Mouse (Mus musculus) embryo, embryonic 11.5 days (tissue): Measurements from ENCODE around the gene Lrrc2.
A peak's percentile ranks its signal among the peaks of the same experiment; 100 is the strongest.

Source experiments
- DNase-seq: peaks from one replicate; pipeline ENCODE4 v3.0.0-alpha.2; 2012; ENCODE audit warnings: low read depth, low spot score

Lrrc2 gene

DNA sequence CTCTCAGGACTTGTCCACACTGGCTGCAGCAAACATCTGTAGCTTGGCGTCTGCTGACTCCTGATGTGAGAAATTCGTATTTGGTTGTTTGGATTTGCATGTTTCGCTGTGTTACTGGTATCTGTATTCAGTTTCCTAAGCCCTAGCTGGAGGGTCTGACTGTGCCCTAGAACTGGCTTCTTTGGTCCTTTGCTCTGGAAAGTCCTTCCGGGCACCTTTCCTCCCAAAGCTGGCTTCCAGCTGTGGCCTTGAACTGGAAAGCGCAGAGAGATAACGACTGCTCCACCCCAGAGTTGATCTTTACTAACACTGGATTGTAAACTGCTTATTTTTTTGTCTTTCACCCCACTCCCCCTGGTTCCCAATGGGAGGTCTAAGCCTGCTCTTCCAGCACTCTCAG lies 3.4 kb upstream of the Lrrc2 start:
- DNase-seq = no peak

DNA sequence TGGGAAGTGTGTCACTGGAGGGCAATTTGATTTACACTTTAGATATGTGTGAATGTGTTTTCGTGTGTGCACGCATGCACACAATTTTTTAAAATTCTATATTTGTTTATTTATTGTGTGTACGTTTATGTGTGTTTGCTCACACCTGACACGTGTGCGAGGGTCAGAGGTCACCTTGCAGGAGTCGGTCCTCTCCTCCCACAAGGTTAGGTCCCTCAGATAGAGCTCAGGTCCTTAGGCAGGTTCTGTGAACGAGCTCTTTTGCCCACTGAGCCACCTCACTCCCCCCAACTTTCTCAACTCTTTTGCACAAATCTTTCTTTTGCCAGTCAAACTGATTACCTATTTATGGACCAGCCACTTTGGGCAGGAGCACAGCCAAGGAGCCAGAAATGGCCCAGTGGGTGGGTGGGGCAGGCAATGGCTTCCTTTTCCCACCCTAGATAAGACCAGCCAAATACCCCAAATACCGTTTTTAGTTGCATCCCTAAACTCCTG lies 2.5 kb upstream of the Lrrc2 start:
- no peak for DNase-seq

DNA sequence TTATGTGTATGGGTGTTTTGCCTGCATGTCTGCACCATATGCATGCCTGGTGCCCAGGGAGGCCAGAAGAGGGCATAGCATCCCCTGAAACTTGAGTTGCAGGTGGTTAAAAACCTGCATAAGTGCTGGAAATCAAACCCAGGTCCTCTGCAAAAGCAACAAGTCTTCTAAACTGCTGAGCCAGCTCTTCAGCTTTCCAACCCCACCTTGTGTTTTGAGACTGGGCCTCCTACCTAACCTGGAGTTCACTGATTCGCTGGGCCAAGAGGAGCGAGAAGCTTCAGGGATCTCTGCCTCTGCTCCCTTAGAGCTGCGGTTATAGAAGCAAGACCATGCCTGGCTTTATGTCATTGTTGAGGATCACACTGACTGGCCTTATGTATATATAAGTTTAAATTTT lies 1.2 kb upstream of the Lrrc2 start:
- no peak for DNase-seq

DNA sequence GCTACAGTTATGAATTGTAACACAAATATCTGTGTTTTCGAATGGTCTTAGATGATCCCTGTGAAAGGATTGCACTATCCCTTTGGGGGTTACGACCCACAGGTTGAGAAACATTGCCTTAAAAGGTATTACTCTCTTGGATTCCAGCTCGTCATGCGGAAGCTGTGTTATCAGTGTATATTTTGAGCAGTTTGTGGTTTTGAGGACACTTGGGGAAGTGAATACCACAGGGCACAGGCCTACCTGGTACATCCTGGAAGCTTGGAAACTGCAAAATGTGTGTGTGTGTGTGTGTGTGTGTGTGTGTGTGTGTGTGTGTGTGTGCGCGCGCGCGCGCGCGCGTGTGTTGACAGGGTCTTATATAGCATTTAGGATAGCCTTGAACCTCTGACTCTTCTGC lies 521 bp downstream of the Lrrc2 start:
- no peak for DNase-seq

DNA sequence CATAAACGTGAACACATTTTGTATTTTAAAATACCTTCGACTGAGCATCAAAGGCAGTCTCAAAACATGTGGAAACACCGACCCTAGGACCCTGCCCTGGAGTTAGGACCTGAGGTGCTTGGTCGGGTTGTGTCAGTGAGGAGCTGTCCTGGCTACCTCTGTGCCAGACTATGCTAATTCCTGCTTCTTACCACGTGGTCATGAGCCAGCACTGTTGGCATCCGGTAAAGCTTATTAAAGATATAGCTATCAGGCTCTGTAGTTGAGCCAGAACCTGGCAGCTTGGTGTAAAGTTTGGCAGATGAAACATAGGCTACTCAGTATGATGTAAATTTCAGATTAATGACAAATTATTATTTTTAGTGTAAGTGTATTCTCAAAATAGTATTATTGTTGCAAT lies 1.1 kb downstream of the Lrrc2 start:
- no peak for DNase-seq

DNA sequence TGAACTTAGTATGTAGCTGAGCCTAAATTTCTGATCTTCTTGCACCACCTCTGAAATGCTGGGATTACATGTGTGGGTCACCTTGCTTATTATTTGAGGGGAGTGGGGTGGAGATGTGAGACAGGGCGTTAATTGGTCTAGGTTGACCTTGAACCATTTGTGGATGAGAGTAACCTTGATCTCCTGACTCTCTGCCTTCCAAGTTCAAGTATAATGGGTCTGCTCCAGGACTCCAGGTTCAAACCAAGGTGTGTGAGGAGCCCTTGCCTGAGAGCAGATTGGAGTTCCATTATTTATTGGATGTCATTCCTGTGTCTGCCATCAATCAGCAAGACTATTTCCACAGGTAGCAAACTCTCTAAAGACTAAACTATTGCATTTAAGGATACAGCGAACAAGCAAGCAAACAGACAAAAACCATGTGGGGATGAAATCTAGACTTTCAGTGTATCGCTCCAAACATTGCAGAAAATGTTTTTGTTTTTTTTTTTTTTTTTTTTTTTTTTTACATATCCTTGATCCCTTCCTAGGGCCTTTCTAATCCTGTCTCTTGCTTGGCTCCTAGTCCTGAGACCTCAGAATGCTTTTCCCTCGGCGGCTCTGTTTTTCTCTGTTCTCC lies 1.7 kb downstream of the Lrrc2 start:
- DNase-seq = no peak

DNA sequence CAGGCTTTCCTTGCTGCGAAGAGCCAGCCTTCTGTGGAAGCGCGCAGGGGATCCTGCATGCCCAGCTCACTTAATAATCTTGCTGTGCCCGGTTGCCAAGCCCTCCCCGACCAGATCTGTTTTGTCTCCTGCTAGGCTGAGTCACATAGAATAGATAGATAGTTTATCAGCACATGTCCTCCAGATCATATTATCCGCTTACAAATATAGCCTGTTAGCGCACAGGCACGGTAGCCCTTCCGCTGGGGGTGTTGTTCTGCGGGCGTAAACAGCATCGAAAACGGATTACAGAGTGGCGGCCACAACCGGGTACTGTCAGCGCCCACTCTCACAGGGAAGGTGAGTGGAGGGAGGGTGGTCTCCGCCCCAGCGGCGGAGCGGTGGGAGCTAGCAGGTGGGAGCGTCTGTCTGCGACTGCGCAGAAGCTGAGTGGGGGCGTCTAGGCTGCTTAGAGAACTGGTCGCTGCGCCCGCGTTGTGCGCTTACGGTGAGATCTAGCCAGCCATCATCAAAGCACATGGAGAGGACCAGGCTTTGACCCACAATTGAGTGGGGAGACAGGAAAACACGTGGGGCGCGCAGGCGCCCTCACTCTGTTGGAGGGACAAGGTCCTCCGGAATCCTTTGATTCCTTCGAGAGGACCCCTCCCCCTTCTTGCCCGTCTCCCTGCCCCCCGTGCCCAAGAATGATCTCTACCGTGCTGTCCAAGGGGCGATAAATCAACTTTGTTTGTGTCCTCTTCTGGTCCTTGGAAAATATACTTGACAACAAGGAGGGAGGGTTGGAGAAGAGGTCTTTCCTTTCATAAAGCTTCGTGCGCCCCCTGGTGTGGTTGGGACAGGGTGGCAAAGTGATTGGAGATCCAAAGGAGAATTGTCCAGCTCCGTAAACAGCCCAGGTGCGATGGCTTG lies 2.5 kb downstream of the Lrrc2 start:
- DNase-seq = peak; percentile 54

DNA sequence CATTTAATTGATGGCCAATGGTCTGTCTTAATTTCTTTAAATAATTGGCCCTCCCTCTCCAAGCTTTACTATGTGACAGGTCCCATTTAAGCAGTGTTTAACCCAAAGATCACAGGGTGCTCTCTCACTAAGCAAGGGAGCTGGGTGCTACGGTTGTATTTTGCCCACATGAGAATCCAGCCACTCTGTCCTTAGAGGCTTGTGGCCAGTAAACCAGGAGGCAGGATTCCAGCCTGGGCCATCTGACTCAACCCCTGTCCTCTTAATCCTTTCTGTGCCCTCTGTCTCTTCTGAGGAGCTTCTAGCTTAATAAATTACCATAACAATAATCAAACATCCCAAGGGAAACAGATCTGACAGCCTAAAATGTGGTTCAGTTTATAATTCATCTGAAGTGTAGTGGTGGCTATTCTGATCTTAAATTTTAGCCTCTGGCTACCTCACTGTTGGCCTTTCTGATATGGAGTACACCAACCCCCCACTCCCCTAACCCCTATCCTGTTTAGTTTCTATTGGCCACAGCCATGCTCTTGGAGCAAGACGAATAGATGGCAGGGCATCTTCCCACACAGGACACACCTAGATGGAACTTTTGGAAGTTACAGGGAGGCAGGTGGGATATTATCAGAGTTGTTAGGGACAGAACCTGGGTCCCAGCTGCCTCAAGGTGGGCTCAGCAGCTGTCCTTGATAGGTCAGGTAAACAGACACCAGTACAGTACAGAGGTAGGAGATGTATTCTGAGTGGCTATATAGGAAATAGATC lies 3.5 kb downstream of the Lrrc2 start:
- DNase-seq = no peak

DNA sequence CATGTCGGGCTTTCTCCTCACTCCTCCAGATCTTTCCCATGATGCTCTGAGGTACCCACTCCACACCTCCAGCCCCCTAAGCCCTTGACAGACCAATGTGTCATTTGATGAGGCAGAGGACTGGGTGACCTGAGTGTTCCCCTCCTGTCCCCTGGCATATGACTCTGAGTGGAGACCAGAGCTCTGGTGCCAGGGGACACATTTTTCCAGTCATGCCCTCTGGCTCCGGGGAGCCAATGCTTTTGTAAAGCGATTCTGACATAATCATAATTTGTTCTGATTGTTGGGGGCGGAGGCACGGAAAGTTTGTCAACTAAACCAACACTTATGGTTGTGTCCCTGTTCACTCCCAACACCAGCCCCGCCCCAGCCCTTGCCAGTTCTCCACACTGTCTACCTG lies 4.6 kb downstream of the Lrrc2 start:
- no peak for DNase-seq

DNA sequence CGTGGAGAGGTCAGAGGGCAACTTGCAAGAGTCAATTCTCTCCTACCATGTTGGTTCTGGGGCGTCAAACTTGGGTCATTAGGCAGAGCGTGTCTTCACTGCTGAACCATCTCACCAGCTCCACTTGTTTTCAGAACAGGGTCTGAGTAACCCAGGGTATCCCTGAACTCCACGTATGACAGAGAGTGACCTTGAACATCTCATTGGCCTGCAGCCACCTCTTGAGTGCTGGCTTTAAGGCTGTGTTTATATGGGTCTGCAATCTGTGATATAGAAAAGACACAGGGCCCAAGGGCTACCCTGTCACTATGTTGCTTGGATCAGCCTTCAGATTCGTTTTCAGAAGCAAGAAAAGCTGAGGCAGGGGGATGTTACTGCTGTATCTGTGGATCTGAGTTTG lies 8.3 kb downstream of the Lrrc2 start:
- DNase-seq = no peak

DNA sequence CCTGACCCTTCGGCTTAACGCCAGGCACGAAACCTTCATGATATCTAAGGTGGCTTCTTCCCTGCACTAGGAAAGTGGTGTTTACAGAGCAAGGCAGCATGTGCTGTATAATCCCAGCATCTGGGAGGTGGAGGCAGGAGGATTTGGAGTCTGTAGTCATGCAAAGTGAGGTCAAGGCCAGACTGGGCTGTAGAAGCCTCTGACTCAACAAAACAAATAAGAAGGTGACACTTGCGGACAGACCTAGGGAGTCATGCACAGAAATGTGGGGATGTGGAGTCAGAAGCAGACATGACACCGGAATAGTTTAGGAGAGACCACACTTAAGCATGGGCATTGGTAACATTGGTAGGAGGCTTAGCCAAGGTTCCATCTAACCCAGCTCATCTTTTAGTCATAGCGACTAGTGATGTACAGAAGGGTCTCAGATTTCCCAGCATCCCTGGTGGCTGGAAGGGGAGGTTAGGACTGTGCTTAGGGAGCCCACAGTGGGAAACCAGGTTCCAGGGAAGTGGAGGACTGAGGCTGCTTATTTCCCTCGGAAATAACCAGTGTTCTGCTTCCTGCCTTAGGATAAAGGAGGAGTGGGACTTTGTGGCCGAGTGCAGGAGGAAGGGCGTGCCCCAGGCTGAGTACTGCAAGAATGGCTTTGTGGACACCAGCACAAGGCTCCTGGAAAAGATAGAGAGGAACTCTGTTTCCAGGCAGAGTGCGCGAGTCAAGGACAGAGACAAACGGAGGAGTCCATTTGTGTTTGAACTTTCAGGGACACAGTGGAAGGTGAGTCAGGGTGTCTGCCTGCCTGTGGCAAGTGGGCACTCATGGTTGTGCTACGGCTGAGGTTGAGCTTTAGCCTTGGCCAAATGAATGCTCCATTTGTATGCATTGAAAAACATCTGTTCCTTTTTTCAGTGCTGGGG lies 9.1 kb downstream of the Lrrc2 start:
- DNase-seq = no peak

DNA sequence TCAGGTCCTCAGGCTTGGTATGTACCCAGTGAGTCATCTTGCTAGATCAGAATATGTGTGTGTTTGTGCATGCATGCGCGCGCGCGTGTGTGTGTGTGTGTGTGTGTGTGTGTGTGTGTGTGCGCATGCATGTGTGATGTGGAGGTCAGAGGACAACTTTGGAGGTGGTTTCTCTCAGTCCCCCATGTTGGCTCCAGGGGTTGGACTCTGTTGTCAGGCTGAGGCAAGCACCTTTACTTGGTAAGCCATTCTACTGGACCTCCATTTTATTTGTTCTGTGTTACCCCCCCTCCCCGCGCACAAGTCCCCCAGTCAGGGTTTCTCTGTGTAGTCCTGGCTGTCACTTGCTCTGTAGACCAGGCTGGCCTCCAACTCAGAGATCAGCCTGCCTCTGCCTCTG lies 10.0 kb downstream of the Lrrc2 start:
- no peak for DNase-seq

DNA sequence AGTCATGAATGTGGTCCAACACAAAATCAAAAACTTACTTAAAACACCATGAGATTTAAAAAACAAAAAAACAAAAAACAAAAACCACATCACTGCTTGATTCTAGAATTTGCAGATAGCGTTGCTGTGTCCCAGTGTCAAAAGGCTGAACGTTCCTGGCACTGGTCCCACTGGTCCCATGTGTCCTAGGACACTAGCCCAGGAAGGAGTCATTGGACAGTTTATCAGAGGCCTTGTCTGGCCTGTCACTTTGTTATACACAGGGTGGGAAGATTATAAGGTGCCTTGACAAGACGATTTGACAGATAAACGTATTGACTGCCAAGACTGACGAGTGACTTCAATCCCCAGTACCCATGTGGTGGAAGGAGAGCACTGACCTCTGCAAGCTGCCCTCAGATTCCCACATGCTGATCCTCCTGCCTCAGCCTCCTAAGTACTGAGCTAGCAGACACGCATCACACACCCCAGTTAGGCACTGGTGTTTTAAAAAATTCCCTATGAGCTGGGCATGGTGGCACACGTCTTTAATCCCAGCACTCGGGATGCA lies 12.3 kb downstream of the Lrrc2 start:
- no peak for DNase-seq

DNA sequence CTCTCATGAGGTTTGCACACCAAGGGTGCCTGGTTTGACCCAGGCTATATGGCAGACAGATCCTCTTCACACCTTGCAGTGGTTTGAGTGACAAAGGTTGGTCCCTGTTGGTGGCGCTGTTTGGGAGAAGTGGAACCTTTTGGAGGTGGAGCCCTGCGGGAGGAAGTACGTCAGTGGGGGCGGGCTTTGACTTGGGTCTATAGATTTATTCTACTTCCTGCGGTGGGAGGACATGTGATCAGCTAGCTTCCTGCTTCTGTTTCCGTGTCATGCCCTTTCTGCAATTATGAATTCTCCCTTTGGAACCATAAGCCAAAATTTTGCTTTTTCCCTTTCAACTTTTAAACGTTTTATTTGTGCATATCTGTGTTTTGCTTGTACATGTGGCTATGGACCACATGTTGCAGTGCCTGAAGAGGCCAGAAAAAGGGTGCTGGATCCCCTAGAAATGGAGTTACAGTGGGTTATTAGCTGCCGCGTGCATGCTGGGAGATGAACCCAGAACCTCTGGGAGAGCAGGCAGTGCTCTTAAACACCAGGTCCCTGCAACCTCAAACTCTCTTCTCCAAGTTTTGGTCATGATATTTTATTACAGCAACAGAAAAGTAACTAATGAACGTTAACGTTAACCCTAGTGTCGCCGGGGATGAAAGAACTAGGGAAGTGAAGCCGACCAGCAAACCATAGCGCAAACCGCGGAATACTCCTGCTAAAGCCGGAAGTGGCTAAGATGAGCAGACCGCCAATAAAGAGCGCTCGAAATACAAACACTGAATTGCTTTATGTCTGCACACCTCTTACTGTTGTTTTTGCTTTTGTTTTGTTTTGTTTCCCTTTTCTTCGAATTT lies 13.9 kb downstream of the Lrrc2 start:
- DNase-seq = no peak

DNA sequence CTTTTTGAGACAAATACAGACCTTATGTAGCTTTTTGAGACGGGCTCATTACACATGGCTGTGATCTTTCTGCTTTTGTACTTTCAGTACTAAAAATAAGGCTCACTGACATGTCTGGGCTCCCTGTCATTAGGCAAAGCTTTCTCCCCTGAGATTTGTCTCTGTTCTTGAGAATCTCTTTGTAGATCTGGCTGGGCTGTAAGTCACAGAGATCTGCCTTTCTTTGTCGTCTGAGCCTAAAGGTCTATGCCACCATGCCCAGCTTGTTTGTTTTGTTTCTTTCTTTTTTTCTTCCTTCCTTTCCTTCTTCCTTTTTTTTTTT lies 14.5 kb downstream of the Lrrc2 start:
- DNase-seq = no peak

DNA sequence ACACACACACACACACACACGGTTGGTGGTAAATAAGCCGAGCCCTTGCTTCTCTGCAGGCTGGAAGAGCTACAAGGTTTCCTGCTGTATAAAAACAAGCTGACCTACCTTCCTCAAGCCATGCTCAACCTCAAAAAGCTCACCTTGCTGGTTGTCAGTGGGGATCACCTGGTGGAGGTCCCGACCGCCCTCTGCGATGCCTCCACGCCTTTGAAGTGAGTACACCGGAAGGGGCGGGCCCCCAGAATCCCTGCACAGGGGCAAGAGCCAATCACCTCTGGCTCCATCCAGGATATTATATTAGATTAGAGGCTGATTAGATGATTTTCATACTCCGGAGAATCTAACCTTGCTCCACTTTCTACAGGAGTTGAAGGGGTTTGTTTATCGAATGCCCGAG lies 28.1 kb downstream of the Lrrc2 start:
- DNase-seq = no peak

DNA sequence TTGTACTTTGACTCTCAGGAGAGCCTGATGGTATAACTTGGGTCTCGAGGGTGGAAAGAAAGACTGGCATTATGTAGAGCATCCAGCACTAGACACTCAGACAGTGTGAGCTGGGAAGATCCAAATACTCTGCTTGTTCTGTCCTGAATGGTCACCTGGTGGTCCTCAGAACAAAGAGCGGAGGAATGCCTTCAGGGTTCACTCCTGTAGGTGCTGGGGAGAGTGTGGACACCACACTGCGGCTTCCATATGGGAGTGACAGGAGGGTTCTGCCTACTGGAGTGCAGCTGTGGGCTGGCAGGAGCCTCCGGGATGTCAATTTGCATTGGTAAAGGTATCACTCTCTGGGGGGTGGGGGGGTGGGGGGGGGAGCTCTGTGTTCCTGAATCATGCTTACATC lies 31.0 kb downstream of the Lrrc2 start:
- DNase-seq = no peak

DNA sequence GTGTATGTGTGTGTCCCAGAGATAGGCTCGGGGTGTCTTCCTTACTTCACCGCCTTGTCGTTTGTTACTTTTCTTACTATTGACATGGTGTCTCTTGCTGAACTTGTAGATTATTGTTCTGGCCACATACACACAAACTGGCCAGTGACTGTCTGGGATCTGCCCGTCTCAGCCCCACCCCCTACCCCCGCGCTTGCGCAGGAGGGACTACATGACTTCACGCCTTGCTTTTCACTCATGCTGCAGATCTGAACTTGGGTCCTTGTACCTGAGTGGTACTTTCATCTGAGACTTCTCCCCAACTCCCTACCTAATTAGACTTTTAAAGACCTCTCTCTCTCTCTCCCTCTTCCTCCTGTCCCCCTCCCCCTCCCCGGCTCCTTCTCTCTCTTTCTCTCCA lies 32.8 kb downstream of the Lrrc2 start:
- DNase-seq = no peak

DNA sequence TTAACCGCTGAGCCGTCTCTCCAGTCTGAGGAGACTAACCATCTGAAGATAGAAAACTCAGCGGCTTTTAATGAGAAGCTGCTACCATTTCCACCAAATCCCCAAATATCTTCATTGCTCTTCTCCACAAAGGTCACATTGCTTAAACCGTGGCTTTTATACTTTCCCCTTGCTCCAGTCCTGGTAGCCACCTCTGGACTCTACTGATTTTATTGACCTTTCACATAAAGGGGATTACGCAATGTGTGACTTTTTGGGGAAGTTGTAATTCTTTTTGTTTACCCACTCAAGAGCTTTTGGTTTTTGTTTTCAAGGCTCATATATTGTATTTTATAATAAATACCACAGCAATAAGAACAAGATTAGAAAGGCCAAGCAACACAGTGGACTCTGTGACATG lies 34.2 kb downstream of the Lrrc2 start:
- no peak for DNase-seq

DNA sequence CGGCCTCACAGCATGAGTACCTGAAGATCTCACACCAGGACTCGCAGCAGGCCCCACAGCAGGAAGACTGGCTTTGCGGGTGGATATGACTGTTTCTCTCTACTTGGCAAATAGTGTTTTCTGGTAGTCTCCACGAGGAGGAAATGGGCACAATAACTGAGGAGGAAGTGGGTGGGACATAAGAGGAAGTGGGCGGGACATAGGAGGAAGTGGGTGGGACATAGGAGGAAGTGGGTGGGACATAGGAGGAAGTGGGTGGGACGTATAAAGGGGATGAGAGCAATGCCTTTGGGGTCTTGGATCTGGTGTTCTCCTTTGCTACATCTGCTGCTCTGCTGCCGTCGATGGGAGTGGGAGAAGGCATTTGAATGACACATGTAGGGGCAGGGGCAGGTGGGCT lies 34.6 kb downstream of the Lrrc2 start:
- DNase-seq = no peak
